Mouse (Mus musculus) midbrain, embryonic 15.5 days (tissue): ENCODE measurements around the gene Spred2. TPM values are rescaled to one million over a fixed set of nuclear protein-coding genes. Genes with fewer than 3 reads are reported as not detected.
A peak's percentile ranks its signal among the peaks of the same experiment; 100 is the strongest.

Source experiments
- ATAC-seq: fragments of 200-750 bp; cut with Nextera tagmentation; replicated peaks from 2 replicates; pipeline ENCODE4 v1.8.0; 2017; ENCODE audit warnings: moderate TSS enrichment
- H3K27ac ChIP-seq: fragments of 300-500 bp; sonication (generic); 2 replicates; pipeline ENCODE4 v1.5.1; 2015; ENCODE audit warnings: mild to moderate bottlenecking, inconsistent platforms
- H3K27me3 ChIP-seq: fragments of 300-500 bp; sonication (generic); replicated peaks from 2 replicates; pipeline ENCODE4 v1.6.1; 2015; ENCODE audit warnings: inconsistent platforms
- H3K36me3 ChIP-seq: fragments of 300-500 bp; sonication (generic); replicated peaks from 2 replicates; pipeline ENCODE4 v1.6.1; 2015; ENCODE audit warnings: inconsistent platforms
- H3K4me1 ChIP-seq: fragments of 300-500 bp; sonication (generic); 2 replicates; pipeline ENCODE4 v1.6.1; 2015; ENCODE audit warnings: inconsistent platforms
- H3K4me2 ChIP-seq: fragments of 300-500 bp; sonication (generic); 2 replicates; pipeline ENCODE4 v1.6.1; 2015; ENCODE audit warnings: inconsistent platforms, mild to moderate bottlenecking, moderate library complexity
- H3K4me3 ChIP-seq: fragments of 300-500 bp; sonication (generic); 2 replicates; pipeline ENCODE4 v1.5.1; 2015; ENCODE audit warnings: mild to moderate bottlenecking, inconsistent platforms
- H3K9ac ChIP-seq: fragments of 300-500 bp; sonication (generic); 2 replicates; pipeline ENCODE4 v1.6.1; 2015; ENCODE audit warnings: mild to moderate bottlenecking, inconsistent platforms
- H3K9me3 ChIP-seq: fragments of 300-500 bp; sonication (generic); 2 replicates; pipeline ENCODE4 v1.6.1; 2016; ENCODE audit warnings: inconsistent platforms
- WGBS: fragments of 180-500 bp; shearing (Covaris S2); methylation state at CpG from one replicate; pipeline ENCODE4 v1.1.7; 2015; ENCODE audit warnings: mixed read lengths; 5-methylcytosine and 5-hydroxymethylcytosine counted together
- polyA plus RNA-seq: library from polyadenylated mRNA; unstranded; fragments of >200 nt; fragmentation: Nextera tagmentation; extraction: Ambion mirVana; gene quantifications from 2 replicates; pipeline ENCODE4 v1.2.1, GENCODE M21; 2015

Spred2 gene
- polyA plus RNA-seq, 1 experiment from 2014 or later: 6.2 TPM

- H3K4me2 ChIP-seq: no peak overlapping the region
- no peak for ATAC-seq
- peaks cover 6% of the 10 kb centered on the region; the same call in 1 of the 2 replicates for H3K4me1 ChIP-seq
- no peak overlapping the region for H3K9ac ChIP-seq
- no peak overlapping the region for H3K4me3 ChIP-seq
- H3K27me3 ChIP-seq: 0 out of 2 replicates have a peak, but pooled peaks cover 3% of the 10 kb centered on the region
- no peaks in the 10 kb centered on the region for H3K9me3 ChIP-seq
- H3K27ac ChIP-seq: no peak overlapping the region
- no peaks in the 10 kb centered on the region for H3K36me3 ChIP-seq
- 87% methylated on average over 4 of the region's 4 CpGs for WGBS
Measured at GRCm38 (mm10) chr11:19913761-19914160, 10.4 kb upstream of the Spred2 start.

GRCm38 (mm10) chr11:19917381-19918245 lies 6.6 kb upstream of the Spred2 start:
- H3K9ac ChIP-seq: no peak overlapping the region
- no peak overlapping the region for H3K4me2 ChIP-seq
- H3K36me3 ChIP-seq: no peaks in the 10 kb centered on the region
- WGBS: 4% methylated on average over 9 of the region's 9 CpGs
- no peak overlapping the region for H3K4me3 ChIP-seq
- H3K27me3 ChIP-seq: 0 out of 2 replicates have a peak, but pooled peaks cover 3% of the 10 kb centered on the region
- ATAC-seq: no peak
- H3K27ac ChIP-seq: no peak overlapping the region
- H3K4me1 ChIP-seq: peaks cover 19% of the 10 kb centered on the region
- H3K9me3 ChIP-seq: no peaks in the 10 kb centered on the region

GRCm38 (mm10) chr11:19918246-19918540 lies 6.0 kb upstream of the Spred2 start:
- no peaks in the 10 kb centered on the region for H3K9me3 ChIP-seq
- H3K9ac ChIP-seq: no peak overlapping the region
- H3K27ac ChIP-seq: no peak overlapping the region
- 0 out of 2 replicates have a peak, but pooled peaks cover 3% of the 10 kb centered on the region for H3K27me3 ChIP-seq
- 3% methylated on average over 2 of the region's 2 CpGs for WGBS
- no peaks in the 10 kb centered on the region for H3K36me3 ChIP-seq
- ATAC-seq: no peak
- H3K4me2 ChIP-seq: no peak overlapping the region
- H3K4me1 ChIP-seq: peaks cover 19% of the 10 kb centered on the region
- no peak overlapping the region for H3K4me3 ChIP-seq

- Histone ChIP-seq H3K9me3 (no peaks in the 10 kb centered on the region), H3K4me3 (peak overlapping the region; percentile 75), H3K36me3 (no peaks in the 10 kb centered on the region), H3K27me3 (0 out of 2 replicates have a peak, but pooled peaks cover 3% of the 10 kb centered on the region), H3K4me1 (peaks cover 22% of the 10 kb centered on the region), H3K27ac (peak overlapping the region; percentile 87), H3K9ac (peak overlapping the region; percentile 75), H3K4me2 (peak overlapping the region; percentile 91)
- ATAC-seq: peak; percentile 10; the same call in 1 of the 2 replicates
- 0% methylated on average over 6 of the region's 6 CpGs for WGBS
Measured at GRCm38 (mm10) chr11:19919460-19919784, 4.8 kb upstream of the Spred2 start.

- peaks cover 22% of the 10 kb centered on the region for H3K4me1 ChIP-seq
- H3K4me2 ChIP-seq: peak overlapping the region; percentile 91
- ATAC-seq: peak; percentile 68
- H3K9me3 ChIP-seq: no peaks in the 10 kb centered on the region
- H3K9ac ChIP-seq: peak overlapping the region; percentile 75
- no peaks in the 10 kb centered on the region for H3K36me3 ChIP-seq
- under 1% methylated on average over 70 of the region's 70 CpGs for WGBS
- H3K27ac ChIP-seq: peak overlapping the region; percentile 87
- peak overlapping the region; percentile 75 for H3K4me3 ChIP-seq
- H3K27me3 ChIP-seq: 0 out of 2 replicates have a peak, but pooled peaks cover 3% of the 10 kb centered on the region
Measured at GRCm38 (mm10) chr11:19919785-19920671, 4.1 kb upstream of the Spred2 start.

- Histone ChIP-seq H3K9me3 (no peaks in the 10 kb centered on the region), H3K36me3 (no peaks in the 10 kb centered on the region), H3K4me3 (no peak overlapping the region), H3K27ac (no peak overlapping the region), H3K4me1 (peaks cover 31% of the 10 kb centered on the region), H3K4me2 (no peak overlapping the region), H3K27me3 (0 out of 2 replicates have a peak, but pooled peaks cover 2% of the 10 kb centered on the region), H3K9ac (no peak overlapping the region)
- WGBS: 92% methylated on average over 1 of the region's 1 CpGs
- ATAC-seq: no peak
Measured at GRCm38 (mm10) chr11:19921723-19922122, 2.5 kb upstream of the Spred2 start.

GRCm38 (mm10) chr11:19922208-19922607 lies 2.0 kb upstream of the Spred2 start:
- H3K36me3 ChIP-seq: no peaks in the 10 kb centered on the region
- H3K27me3 ChIP-seq: no peaks in the 10 kb centered on the region
- H3K4me2 ChIP-seq: no peak overlapping the region
- H3K4me1 ChIP-seq: peaks cover 33% of the 10 kb centered on the region
- no peaks in the 10 kb centered on the region for H3K9me3 ChIP-seq
- WGBS: 92% methylated on average over 4 of the region's 4 CpGs
- no peak for ATAC-seq
- no peak overlapping the region for H3K27ac ChIP-seq
- no peak overlapping the region for H3K4me3 ChIP-seq
- no peak overlapping the region for H3K9ac ChIP-seq

- ATAC-seq: peak; percentile 24
- peak overlapping the region; percentile 56 for H3K4me3 ChIP-seq
- no peaks in the 10 kb centered on the region for H3K27me3 ChIP-seq
- H3K4me2 ChIP-seq: peak overlapping the region; percentile 69
- H3K9ac ChIP-seq: peak overlapping the region; percentile 83
- H3K36me3 ChIP-seq: no peaks in the 10 kb centered on the region
- under 1% methylated on average over 28 of the region's 29 CpGs for WGBS
- H3K27ac ChIP-seq: peak overlapping the region; percentile 93
- H3K4me1 ChIP-seq: peaks cover 30% of the 10 kb centered on the region
- no peaks in the 10 kb centered on the region for H3K9me3 ChIP-seq
Measured at GRCm38 (mm10) chr11:19924757-19925148, 578 bp downstream of the Spred2 start.

GRCm38 (mm10) chr11:19925149-19925975 lies 1.2 kb downstream of the Spred2 start:
- under 1% methylated on average over 75 of the region's 75 CpGs for WGBS
- H3K27ac ChIP-seq: peak overlapping the region; percentile 93
- H3K9me3 ChIP-seq: no peaks in the 10 kb centered on the region
- peak; percentile 79 for ATAC-seq
- peaks cover 31% of the 10 kb centered on the region for H3K4me1 ChIP-seq
- peak overlapping the region; percentile 83 for H3K9ac ChIP-seq
- no peaks in the 10 kb centered on the region for H3K36me3 ChIP-seq
- no peaks in the 10 kb centered on the region for H3K27me3 ChIP-seq
- H3K4me3 ChIP-seq: peak overlapping the region; percentile 56
- peak overlapping the region; percentile 69 for H3K4me2 ChIP-seq

- H3K9me3 ChIP-seq: no peaks in the 10 kb centered on the region
- peak overlapping the region; percentile 83 for H3K9ac ChIP-seq
- peak overlapping the region; percentile 56 for H3K4me3 ChIP-seq
- H3K27ac ChIP-seq: peak overlapping the region; percentile 93
- H3K36me3 ChIP-seq: no peaks in the 10 kb centered on the region
- H3K4me1 ChIP-seq: peaks cover 26% of the 10 kb centered on the region
- ATAC-seq: peak; percentile 74
- no peaks in the 10 kb centered on the region for H3K27me3 ChIP-seq
- WGBS: under 1% methylated on average over 15 of the region's 15 CpGs
- peak overlapping the region; percentile 69 for H3K4me2 ChIP-seq
Measured at GRCm38 (mm10) chr11:19925976-19926842, 2.0 kb downstream of the Spred2 start.

GRCm38 (mm10) chr11:19926843-19927120 lies 2.6 kb downstream of the Spred2 start:
- peak overlapping the region; percentile 93; the same call in 1 of the 2 replicates for H3K27ac ChIP-seq
- peaks cover 26% of the 10 kb centered on the region for H3K4me1 ChIP-seq
- H3K27me3 ChIP-seq: no peaks in the 10 kb centered on the region
- H3K4me3 ChIP-seq: peak overlapping the region; percentile 56
- H3K4me2 ChIP-seq: peak overlapping the region; percentile 69
- ATAC-seq: no peak
- WGBS: 70% methylated on average over 2 of the region's 2 CpGs
- H3K9me3 ChIP-seq: no peaks in the 10 kb centered on the region
- H3K36me3 ChIP-seq: no peaks in the 10 kb centered on the region
- H3K9ac ChIP-seq: no peak overlapping the region
